Mouse (Mus musculus): ENCODE data around the gene 1700025C18Rik. TPM values are rescaled to one million over a fixed set of nuclear protein-coding genes. Genes with fewer than 3 reads are reported as not detected.

1700025C18Rik gene
- polyA plus RNA-seq, 1 experiment = not detected

DNA sequence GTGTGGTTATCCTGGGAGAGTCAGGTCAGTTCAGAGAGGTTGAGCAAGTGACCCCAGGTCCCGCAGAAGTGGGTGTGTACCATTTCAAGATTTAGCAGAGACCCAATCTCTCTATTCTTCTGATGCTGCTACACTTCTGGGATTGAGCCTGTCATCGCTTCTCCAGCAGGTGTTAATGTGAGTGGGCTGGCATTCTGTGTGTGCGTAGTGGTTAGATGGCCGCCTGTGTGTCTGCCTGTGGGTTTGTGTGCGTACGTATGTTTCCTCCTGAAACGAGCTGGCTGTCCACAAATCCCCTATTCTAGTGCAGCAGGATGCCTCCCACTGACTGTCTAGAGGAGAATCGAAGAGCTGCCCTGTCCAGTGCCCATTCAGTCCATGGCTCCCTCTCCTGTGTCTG, 12.5 kb downstream of the 1700025C18Rik start:
- DNase-seq (ENCODE audit: low read depth) = no peak

DNA sequence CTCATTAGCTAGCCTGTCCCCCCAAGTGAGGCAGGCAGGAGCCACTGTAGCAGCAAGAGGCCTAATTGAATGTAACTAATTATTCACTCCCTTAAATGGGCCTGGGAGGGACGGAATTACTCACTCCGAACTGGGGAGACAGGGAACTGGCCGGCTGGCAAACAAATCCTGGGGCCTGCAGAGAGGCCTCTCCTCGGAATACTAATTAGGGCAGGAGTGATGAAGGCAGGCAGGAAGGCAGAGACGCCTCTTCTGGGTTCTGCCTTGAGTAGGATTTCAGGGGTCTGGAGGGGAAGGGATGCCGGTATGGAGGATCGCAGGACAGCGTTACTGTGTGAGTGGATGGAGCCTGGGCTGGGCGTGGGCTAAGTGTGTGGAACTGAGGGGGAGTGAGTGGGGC, 13.5 kb downstream of the 1700025C18Rik start:
- no peak for DNase-seq (ENCODE audit: low read depth)

- no peak for DNase-seq (ENCODE audit: low read depth)
Measured at GRCm38 (mm10) chr2:165074937-165075336, 15.6 kb downstream of the 1700025C18Rik start.

DNA sequence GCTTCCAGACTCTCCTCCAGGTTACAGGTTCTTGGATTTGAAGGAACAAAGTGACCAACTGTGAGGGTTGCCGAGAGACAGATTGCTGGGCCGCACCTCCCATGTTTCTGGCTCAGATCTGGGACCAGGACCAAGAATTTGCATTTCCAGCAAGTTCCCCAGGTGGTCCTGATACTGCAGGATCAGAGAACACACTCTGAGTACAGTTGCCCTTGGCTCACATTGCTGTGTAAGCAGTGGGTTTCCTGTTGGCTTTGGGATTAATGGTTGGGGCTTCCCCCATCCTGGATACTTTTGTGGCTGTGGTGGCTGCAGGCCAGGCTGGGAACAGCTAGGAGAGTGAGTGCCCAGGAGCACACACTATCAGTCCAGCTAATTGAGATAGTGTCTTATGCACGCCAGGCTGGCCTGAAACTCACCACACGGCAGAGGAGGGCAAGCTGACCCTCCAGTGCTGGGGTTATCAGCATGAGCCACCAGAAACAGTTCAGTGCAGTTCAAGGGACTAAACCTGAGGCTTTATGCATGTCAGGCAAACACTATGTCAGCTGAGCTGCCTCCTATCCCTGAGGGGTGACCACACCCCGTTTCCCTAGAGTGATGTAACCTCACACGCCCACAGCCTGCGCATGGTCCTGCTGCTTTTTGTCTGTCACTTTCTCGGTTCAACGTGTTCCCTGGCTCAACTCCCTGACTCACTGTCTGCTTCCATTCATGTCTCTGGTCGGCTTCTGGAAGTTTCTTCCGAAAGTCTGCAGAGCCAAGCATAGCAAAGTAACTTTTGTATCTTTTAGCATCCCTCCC, 16.3 kb downstream of the 1700025C18Rik start:
- no peak for DNase-seq (ENCODE audit: low read depth)

DNA sequence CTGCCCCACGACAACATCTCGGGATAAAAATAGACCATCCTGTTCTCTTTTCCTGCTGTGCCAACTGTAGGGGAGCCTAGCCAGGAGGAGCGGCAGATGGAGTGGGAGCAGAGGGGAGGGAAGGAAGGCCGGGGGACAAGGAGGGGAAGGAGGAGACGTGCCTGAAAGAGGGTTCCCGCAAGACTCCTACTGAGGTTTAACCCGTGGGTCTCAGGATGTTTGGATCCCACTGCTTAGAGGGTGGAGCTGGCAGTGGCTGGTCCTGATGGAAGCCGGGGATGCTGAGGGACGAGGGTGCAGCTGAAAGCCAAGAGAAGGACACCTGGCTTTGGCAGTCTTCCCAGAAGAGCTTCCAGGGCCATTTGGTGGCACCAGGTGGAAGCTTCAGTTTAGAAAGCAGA, 17.2 kb downstream of the 1700025C18Rik start:
- DNase-seq (ENCODE audit: low read depth) = no peak

- no peak for DNase-seq (ENCODE audit: low read depth)
Measured at GRCm38 (mm10) chr2:165070096-165070816, 20.3 kb downstream of the 1700025C18Rik start.

- DNase-seq (ENCODE audit: low read depth) = no peak
Measured at GRCm38 (mm10) chr2:165068806-165069205, 21.7 kb downstream of the 1700025C18Rik start.

DNA sequence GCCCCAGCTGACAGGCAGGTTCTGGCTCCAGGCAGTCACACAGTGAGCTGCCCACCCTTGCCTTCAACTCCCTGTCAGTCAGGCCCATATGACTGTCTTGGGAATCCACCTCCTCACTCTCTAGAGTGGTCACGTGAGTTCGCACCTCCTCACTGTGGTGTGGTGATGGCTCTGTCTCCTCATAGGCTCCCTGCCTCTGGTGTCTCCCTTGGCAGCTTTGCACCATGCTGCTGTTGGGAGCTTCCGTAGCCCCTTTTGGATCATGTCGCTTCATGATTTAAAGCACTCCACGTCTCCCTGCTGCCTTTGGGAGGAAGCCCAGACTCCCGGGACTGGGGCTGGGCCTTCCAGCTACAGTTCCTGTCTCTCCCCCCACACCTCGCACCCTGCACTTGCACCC, 26.1 kb downstream of the 1700025C18Rik start:
- DNase-seq (ENCODE audit: low read depth) = no peak

GRCm38 (mm10) chr2:165061638-165062433, 28.7 kb downstream of the 1700025C18Rik start:
- no peak for DNase-seq (ENCODE audit: low read depth)

- DNase-seq (ENCODE audit: low read depth) = no peak
Measured at GRCm38 (mm10) chr2:165059961-165060360, 30.6 kb downstream of the 1700025C18Rik start.

- DNase-seq (ENCODE audit: low read depth) = no peak
Measured at GRCm38 (mm10) chr2:165056377-165057085, 34.0 kb downstream of the 1700025C18Rik start.

DNA sequence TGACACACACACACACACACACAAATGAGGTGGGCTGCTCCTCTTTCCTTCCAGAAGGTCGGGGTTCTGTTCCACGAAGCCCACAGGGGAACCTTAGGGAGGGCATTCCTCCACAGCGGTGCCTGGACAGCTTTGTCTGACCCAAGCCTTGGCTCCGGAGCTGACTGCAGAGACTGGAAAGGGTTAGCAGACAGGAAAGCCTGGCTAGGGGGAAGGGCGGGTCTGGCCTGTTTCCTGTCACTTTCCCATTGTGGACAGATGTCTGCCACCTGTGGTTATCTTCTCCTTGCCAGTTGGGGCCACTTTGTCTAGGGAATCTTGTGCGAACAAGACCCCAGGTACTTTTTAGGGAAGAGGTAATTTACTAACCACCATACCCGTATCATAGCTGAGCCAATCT, 34.6 kb downstream of the 1700025C18Rik start:
- DNase-seq (ENCODE audit: low read depth) = no peak

DNA sequence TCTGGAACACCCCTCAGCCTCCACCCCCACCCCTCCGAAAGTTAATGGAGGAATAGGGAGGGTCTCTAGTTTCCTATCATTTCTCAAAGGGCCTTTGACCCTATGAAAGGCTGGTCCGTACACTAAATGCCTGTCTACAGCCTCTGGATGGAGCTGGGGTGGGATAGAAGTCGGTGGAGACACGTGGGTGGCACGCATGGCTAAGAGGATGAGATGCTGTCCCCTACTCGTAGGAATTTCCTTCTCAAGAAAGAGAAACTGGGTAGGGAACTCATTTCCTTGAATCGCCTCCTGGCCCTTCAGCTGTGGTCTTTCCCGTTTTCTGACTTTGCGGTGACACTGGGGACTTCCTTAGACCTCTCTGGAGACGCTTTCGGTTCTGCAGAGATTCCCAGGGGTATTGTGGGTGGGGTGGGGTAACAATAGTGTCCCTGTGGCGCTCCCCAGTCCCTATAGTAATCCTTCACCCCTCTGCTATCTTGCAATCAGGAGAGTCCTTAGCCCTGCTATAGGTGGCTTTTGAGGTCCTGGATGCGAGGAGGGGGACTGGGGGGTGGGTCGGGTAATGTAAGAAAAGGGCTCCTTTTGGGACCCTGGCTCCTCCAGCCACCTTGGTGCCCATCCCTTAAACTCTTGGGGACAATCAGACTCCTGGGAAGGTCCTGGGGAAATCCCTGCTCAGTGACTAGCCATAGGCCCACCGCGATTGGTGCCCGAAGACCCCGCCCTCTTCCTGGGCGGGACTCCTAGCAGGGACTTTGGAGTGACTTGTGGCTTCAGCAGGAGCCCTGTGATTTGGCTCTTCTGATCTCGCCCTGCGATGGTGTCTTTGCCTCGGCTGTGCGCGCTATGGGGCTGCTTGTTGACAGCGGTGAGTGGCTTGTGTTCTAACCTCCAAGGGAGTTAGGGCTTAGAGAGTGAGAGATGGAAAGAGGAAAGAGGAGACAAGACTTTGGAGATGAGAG, 35.4 kb downstream of the 1700025C18Rik start, which contains the start of gene Cd40:
Gene Cd40 (plus strand): TSS at position 740 of the 965 bp plus-strand sequence.
- DNase-seq (ENCODE audit: low read depth) = no peak

- no peak for DNase-seq (ENCODE audit: low read depth)
Measured at GRCm38 (mm10) chr2:165051566-165051965, 39.0 kb downstream of the 1700025C18Rik start.

DNA sequence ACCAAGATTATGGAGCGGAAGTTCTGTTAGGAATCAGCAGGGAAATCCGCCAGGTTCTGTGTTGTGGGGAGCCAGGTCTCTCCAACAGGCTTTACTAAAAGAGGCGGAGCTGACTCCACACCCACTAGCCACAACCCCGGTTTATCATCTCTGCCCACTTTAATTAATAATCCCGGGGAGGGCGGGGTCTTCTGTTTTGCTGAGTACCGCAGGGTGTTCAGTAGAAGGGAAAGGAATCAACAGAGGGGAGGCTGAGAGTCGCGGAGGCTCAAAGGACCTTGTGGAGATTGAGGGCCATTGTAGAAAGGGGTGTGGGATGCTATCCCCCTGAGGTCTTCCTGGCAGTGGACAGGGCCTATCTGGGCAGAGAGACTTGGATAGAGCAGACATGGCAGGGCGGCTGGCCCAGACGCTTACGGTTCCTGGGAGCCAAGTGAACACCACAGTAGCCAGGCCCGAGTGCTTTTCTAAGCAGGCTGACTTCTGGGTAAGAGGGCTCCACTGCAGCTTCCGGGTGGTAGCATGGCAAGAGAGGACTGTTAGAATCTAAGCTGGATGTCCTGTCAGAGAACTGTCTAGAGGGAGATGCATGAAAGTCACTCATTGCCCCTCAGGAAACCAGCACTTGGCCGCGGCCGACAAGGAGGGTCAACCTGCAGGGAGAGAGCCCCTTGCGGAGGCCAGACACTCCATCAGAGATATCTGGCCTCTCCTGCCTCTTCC, 39.6 kb downstream of the 1700025C18Rik start:
- DNase-seq (ENCODE audit: low read depth) = no peak

DNA sequence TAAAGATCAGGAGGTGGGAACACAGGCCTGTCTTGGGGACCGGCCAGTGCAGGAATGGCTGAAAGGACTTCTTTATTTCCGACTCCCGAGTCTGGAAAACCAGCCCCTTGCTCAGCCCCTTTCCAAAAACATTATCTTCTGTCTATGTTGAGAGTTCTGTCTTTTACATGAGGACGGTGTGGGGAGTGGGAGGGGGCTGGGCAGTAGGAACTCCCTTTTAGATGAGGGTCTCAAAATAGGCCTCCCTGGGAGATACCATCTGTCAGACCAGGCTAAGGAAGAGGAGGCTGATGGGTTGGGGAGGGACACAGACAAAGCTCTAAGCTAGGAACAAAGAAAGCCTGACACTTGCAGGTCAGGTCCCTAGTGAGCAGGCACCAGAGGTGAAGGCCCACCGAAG, 41.5 kb downstream of the 1700025C18Rik start:
- no peak for DNase-seq (ENCODE audit: low read depth)

DNA sequence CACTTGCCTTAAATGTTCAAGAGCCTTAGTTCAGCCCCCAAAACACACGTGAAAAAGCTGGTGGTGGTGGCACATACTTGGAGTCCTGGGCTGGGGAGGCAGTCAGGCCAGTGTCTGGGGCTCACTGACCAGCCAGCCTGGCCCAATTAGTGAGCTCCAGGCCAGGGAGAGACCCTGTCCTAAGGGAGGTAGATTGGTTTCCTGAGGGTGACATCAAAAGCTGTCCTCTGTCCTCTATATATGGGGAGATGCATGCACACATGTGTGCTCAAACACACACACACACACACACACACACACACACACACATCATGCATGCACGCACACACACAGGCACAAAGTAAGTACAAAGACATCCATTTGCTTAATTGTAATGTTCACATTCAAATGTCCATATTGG, 46.8 kb downstream of the 1700025C18Rik start:
- DNase-seq (ENCODE audit: low read depth) = no peak

DNA sequence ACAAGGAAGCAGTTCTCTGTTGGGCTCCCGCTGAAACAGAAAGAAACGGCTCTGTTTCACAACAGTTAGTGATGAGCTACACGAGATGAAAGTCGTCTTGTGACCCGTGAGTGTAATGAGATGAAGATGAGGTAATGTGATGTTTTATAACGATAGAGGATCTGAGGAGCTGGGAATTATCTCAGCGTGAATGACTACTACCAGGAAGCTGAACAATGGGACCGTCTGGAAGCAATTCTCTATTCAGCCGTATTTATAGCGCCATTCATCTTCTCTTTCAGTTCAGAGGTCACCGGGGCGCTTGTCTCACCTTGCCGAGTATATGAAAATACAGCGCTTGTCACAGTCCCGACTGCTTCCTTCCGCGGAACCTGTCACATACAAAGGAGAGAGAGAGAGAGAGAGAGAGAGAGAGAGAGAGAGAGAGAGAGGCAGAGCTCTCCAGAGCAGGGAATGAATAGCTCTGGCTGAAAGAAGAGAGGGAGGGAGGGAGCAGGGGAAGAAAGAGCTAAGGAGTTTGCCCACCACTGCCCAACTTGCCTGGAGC, 47.4 kb downstream of the 1700025C18Rik start:
- no peak for DNase-seq (ENCODE audit: low read depth)

DNA sequence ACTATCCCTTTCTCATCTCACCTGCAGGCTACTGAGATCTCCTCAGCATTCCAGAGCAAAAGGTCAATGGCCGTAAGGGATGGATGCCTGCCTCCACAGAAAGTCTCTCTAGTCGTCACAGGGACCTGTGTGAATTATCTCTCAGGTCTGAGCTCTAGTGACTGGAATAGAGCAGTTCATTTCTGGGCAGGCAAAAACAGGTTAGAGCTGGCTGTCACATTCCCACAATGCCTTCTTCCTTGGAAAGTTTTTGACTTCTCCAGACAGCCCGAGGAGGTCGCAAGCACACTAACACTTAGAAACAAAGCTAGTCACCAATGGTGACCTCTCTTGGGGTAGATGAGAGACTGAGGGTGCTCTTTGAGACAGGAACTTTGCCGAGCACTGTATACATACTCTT, 48.4 kb downstream of the 1700025C18Rik start:
- DNase-seq (ENCODE audit: low read depth) = no peak
